9 mouse cellular contexts compared by ENCODE assay signal in the genomic region with DNA sequence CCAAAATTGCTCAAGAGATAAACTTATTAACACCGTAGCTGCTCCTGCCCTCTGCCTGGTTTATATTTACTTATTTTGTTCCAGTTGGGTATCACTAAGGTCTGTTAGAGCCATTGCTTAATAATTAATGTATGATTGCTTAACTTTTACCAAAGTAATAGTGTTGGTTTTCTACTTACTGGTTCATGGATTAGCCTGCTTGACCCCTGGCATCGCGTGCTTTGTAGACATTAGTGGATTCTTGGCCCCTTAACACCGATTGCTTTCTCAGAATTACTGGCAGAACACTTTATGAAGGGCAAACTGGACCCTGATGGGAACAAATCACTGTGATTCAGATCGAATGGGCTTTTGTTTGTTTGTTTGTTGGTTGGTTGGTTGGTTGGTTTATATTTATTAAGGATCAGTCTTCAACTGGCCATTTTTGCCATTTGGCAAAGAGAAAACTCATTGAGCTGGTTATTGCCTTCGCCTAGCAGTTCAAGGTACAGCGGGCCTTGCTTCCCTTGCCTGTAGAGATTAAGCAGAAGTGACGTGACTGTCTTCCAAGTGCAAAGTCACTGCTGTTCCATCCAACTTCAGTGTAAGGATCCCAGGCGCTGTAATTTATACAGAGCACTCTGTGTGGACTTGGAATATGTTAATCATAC. TPM values are rescaled to one million over a fixed set of nuclear protein-coding genes. Genes with fewer than 3 reads are reported as not detected.
DNase-seq lines count a peak whose midpoint lies in the region; ATAC-seq lines count a peak whose summit lies in the region.
"Had no signal": no experiment of that assay in that cellular context is flagged by ENCODE, and none has a peak within 500 bp of the region (broad histone marks: within the 10 kb centered on the region; RNA-seq: fewer than 3 reads in every experiment).

No protein-coding gene starts in this region.

- peak overlapping the region; percentile 80 for H3K4me2 ChIP-seq in lung, embryonic 16.5 days (ENCODE audit: low read depth, low read length)
- peak overlapping the region; percentile 83 for H3K4me2 ChIP-seq in forebrain, embryonic 16.5 days (ENCODE audit: low read length)
- peak overlapping the region; percentile 87 for H3K4me2 ChIP-seq in stomach, embryonic 14.5 days (replicated peaks; ENCODE audit: low read depth, low read length)

- H3K9me3 ChIP-seq in lung, embryonic 16.5 days (ENCODE audit: control insufficient read depth, low read length): no peaks in the 10 kb centered on the region
- no peaks in the 10 kb centered on the region for H3K9me3 ChIP-seq in forebrain, embryonic 16.5 days (ENCODE audit: control insufficient read depth, low read length)
- no peaks in the 10 kb centered on the region for H3K9me3 ChIP-seq in stomach, embryonic 14.5 days (ENCODE audit: control insufficient read depth, low read depth, low read length)

- peaks cover 3% of the 10 kb centered on the region; the same call in 1 of the 2 replicates for H3K4me1 ChIP-seq in lung, embryonic 16.5 days (replicated peaks; ENCODE audit: control insufficient read depth, insufficient read depth, low read length)
- H3K4me1 ChIP-seq in forebrain, embryonic 16.5 days (replicated peaks; ENCODE audit: control insufficient read depth, insufficient read depth, low read length): peaks cover 15% of the 10 kb centered on the region
- peaks cover 4% of the 10 kb centered on the region; the same call in 1 of the 2 replicates for H3K4me1 ChIP-seq in stomach, embryonic 14.5 days (ENCODE audit: control insufficient read depth, insufficient read depth, low read length)

- no peaks in the 10 kb centered on the region for H3K36me3 ChIP-seq in lung, embryonic 16.5 days (ENCODE audit: control insufficient read depth, insufficient read depth, low read length)
- H3K36me3 ChIP-seq in forebrain, embryonic 16.5 days (ENCODE audit: control insufficient read depth, insufficient read depth): no peaks in the 10 kb centered on the region
- H3K36me3 ChIP-seq in stomach, embryonic 14.5 days (ENCODE audit: control insufficient read depth, insufficient read depth, low read length): no peaks in the 10 kb centered on the region

- no peaks in the 10 kb centered on the region for H3K27me3 ChIP-seq in lung, embryonic 16.5 days (ENCODE audit: control insufficient read depth, insufficient read depth, low read depth, low read length)
- H3K27me3 ChIP-seq in forebrain, embryonic 16.5 days (replicated peaks; ENCODE audit: control insufficient read depth, insufficient read depth, low read length): no peaks in the 10 kb centered on the region
- no peaks in the 10 kb centered on the region for H3K27me3 ChIP-seq in stomach, embryonic 14.5 days (ENCODE audit: control insufficient read depth, insufficient read depth, low read length)

- no peak for DNase-seq in lung, postnatal 14 days
- DNase-seq in kidney, postnatal 4 days: peak; percentile 39 to 61
- DNase-seq in left cerebral cortex, adult 18-20 months (ENCODE audit: low spot score in 2 of 2): no peak
- DNase-seq in thymus, postnatal 0 days (ENCODE audit: low spot score): no peak
- DNase-seq in thymus, adult 18-20 months: no peak

- WGBS in lung, embryonic 16.5 days: 60% methylated on average over 9 of the region's 9 CpGs
- WGBS in forebrain, embryonic 16.5 days: 70% methylated on average over 9 of the region's 9 CpGs
- 66% methylated on average over 9 of the region's 9 CpGs for WGBS in stomach, embryonic 14.5 days

- peak overlapping the region; percentile 72 for H3K4me3 ChIP-seq in lung, embryonic 16.5 days (ENCODE audit: low read length)
- H3K4me3 ChIP-seq in forebrain, embryonic 16.5 days (replicated peaks; ENCODE audit: low read length): peak overlapping the region; percentile 73
- H3K4me3 ChIP-seq in stomach, embryonic 14.5 days (ENCODE audit: low read depth, low read length): peak overlapping the region; percentile 57

- ATAC-seq in lung, embryonic 16.5 days (ENCODE audit: low read depth): no peak
- no peak for ATAC-seq in forebrain, embryonic 16.5 days
- ATAC-seq in stomach, embryonic 14.5 days (ENCODE audit: insufficient number of reproducible peaks, insufficient read depth, low FRiP score, low read depth): no peak

- peak overlapping the region; percentile 81; the same call in 1 of the 2 replicates for H3K27ac ChIP-seq in lung, embryonic 16.5 days (ENCODE audit: low read length)
- H3K27ac ChIP-seq in forebrain, embryonic 16.5 days (ENCODE audit: low read length): no peak overlapping the region
- no peak overlapping the region for H3K27ac ChIP-seq in stomach, embryonic 14.5 days (ENCODE audit: low read length)

- peak overlapping the region; percentile 77 for H3K9ac ChIP-seq in lung, embryonic 16.5 days (ENCODE audit: low read length)
- peak overlapping the region; percentile 59 for H3K9ac ChIP-seq in forebrain, embryonic 16.5 days (replicated peaks; ENCODE audit: low read depth, low read length)
- H3K9ac ChIP-seq in stomach, embryonic 14.5 days (replicated peaks; ENCODE audit: low read depth, low read length): peak overlapping the region; percentile 57

RNA-seq across cellular contexts. Expression of a gene that starts 0.5 kb away (rescaled TPM):
- 11.4 and 12.7 TPM in 2 replicates for polyA plus RNA-seq in lung, embryonic 16.5 days (2015; fragmentation: Nextera tagmentation; extraction: Ambion mirVana)
- 6.9 and 8.9 TPM in 2 replicates for polyA plus RNA-seq in forebrain, embryonic 16.5 days (2015; fragmentation: Nextera tagmentation; extraction: Ambion mirVana)
- polyA plus RNA-seq in stomach, embryonic 14.5 days (2014; fragmentation: Nextera tagmentation; extraction: Ambion mirVana): 11.1 and 16.5 TPM in 2 replicates
- total RNA-seq in left cerebral cortex, adult 18-20 months (2021): 1 to 10 TPM; 4.5 to 8.7 TPM
- polyA plus RNA-seq in thymus, postnatal 0 days (2015; fragmentation: Nextera tagmentation; extraction: Ambion mirVana): 19.6 and 31.3 TPM in 2 replicates

RNA-seq across cellular contexts. Expression of a gene that starts 0.8 kb away (rescaled TPM):
- 27.8 and 28.6 TPM in 2 replicates for polyA plus RNA-seq in lung, embryonic 16.5 days (2015; fragmentation: Nextera tagmentation; extraction: Ambion mirVana)
- polyA plus RNA-seq in forebrain, embryonic 16.5 days (2015; fragmentation: Nextera tagmentation; extraction: Ambion mirVana): 15.5 and 19.5 TPM in 2 replicates
- polyA plus RNA-seq in stomach, embryonic 14.5 days (2014; fragmentation: Nextera tagmentation; extraction: Ambion mirVana): 33.7 and 35.3 TPM in 2 replicates
- total RNA-seq in left cerebral cortex, adult 18-20 months (2021): 1 to 10 TPM; 7.1 to 8.7 TPM
- polyA plus RNA-seq in thymus, postnatal 0 days (2015; fragmentation: Nextera tagmentation; extraction: Ambion mirVana): 21.2 and 23.2 TPM in 2 replicates

RNA-seq across cellular contexts. Expression of a gene that starts 1.0 kb away (rescaled TPM):
- polyA plus RNA-seq in lung, embryonic 16.5 days (2015; fragmentation: Nextera tagmentation; extraction: Ambion mirVana): 0.45 and 1.6 TPM in 2 replicates
- polyA plus RNA-seq in forebrain, embryonic 16.5 days (2015; fragmentation: Nextera tagmentation; extraction: Ambion mirVana): not detected in 2 replicates
- 2.8 TPM in 1 of 2 replicates, not detected in the other for polyA plus RNA-seq in stomach, embryonic 14.5 days (2014; fragmentation: Nextera tagmentation; extraction: Ambion mirVana)
- under 1 TPM in 1 of 2 experiments, not detected in 1; 0.66 TPM for total RNA-seq in left cerebral cortex, adult 18-20 months (2021)
- polyA plus RNA-seq in thymus, postnatal 0 days (2015; fragmentation: Nextera tagmentation; extraction: Ambion mirVana): 2.6 and 3.2 TPM in 2 replicates
- polyA plus RNA-seq: brain, embryonic 14.5 days had no signal

RNA-seq across cellular contexts. Expression of a gene that starts 50.5 kb away (rescaled TPM):
- 1.2 and 1.6 TPM in 2 replicates for polyA plus RNA-seq in lung, embryonic 16.5 days (2015; fragmentation: Nextera tagmentation; extraction: Ambion mirVana)
- 0.09 TPM in 1 of 2 replicates, not detected in the other for polyA plus RNA-seq in forebrain, embryonic 16.5 days (2015; fragmentation: Nextera tagmentation; extraction: Ambion mirVana)
- 0.45 and 0.54 TPM in 2 replicates for polyA plus RNA-seq in stomach, embryonic 14.5 days (2014; fragmentation: Nextera tagmentation; extraction: Ambion mirVana)
- under 1 TPM; 0.35 to 0.74 TPM for total RNA-seq in left cerebral cortex, adult 18-20 months (2021)
- polyA plus RNA-seq in thymus, postnatal 0 days (2015; fragmentation: Nextera tagmentation; extraction: Ambion mirVana): 91.4 and 93.9 TPM in 2 replicates

Comparison
In these comparisons a context has a peak if more than half of its experiments do, and no peak if none do; other contexts are left out.
1. DNase-seq: peak in kidney, postnatal 4 days (2 of 2); none in lung, postnatal 14 days (single experiment), left cerebral cortex, adult 18-20 months (0 of 2), thymus, postnatal 0 days (single experiment) and thymus, adult 18-20 months (0 of 2).
2. Peak in every context shown above with its lines, with median percentiles within 50 percentile points of each other: H3K4me2 ChIP-seq, H3K4me3 ChIP-seq and H3K9ac ChIP-seq.